Mouse (Mus musculus) CD4-positive helper T cell, adult 2 months (primary cell): ENCODE data around the gene Cpeb2.

ENCODE experiments used
- DNase-seq: peaks from one replicate; pipeline ENCODE4 v3.0.0-alpha.2; 2012; ENCODE audit warnings: low read depth, missing footprints, low spot score

Cpeb2 gene

DNA sequence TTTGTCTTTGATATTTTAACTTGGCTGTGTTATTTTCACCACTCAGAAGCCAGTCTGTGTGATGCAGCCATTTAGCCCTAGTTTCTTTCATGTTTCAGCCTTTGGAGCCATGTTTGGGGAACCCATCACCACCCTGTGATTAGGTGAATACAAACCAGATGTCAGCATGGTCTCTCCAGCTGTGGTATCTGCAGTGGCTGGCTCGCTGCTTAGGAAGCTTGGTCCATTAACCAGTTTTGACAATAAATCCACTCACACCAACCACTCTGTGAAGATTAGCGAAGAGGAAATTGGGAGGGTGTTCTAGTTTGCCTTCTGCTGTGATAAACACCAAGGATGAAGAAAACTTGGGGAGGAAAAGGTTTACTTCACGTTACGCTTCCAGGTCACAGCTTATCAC lies 92.6 kb downstream of the Cpeb2 start:
- no peak for DNase-seq

DNA sequence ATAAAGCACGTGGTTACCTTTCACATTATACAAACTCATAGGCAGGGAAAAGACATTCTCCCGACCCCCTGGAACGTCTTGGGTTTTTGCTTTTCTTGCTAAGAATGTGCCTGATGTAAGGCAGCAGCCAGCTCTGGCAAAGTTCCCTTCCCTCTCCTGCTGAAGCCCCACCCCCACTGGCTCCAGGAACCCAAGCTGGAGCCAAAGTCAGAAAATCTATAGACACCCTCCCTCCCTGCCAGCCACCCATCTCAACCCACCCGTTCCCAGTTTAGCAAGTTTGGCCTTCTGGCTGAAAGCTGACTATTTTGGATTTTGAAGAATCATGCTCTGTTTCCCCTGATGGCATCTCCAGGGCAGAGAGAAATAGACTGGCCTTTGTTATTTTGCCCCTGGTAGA lies 95.6 kb downstream of the Cpeb2 start:
- DNase-seq, result no peak

DNA sequence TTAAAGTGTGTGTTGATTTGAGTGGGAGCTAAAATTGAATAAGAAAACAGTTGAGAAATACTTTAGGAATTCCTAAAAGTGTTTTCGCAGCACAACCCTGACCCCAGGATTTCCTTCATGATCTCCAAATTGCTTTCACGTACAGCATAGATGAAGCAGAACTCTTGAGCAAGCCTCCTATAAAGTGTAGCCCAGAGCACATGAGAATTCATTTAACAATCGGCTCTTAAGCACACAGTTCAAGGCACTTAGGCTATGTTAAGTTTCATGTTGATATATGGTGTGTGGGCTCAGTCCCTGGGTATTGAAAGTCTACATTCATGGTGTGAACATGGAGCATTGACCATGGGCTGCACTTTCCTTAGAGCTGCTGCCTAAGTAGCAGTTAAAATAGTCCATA lies 97.3 kb downstream of the Cpeb2 start:
- no peak for DNase-seq

DNA sequence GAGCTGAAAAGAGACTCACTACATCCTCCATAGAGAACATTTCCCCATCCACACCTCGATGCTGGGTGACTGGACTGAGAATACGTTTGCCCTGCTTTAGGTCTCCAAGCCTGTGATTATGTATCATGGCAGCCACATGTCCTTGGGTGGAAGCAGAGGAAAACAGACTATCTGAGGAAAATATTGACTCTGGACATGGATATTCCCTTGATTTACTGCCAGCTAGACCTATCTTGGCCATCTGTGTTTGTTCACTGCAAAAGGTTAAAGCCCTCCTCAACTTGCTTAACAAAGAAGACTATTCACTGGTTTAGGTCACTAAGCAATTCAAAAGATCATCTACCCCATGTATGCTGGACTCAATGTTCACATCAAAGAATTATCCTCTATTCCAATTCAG lies 101.5 kb downstream of the Cpeb2 start:
- DNase-seq, result no peak

DNA sequence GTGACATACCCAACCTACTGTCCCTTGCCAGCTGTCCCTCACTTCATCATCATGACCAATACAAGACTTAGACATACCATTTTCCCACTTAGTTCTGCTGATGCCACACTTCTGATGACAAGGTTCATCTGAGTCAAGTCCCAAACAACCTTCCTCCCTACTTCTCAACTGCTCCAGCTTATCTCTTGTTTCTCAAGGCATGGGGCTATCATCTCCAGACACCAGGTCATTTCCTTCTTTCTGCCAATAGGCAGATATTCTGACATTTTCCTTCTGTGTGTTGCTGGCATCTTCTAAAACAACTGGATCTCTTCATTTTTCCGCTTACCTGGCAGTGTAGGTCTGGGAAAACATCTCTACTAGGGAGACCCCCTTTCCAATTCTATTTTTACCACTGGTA lies 104.2 kb downstream of the Cpeb2 start:
- no peak for DNase-seq

DNA sequence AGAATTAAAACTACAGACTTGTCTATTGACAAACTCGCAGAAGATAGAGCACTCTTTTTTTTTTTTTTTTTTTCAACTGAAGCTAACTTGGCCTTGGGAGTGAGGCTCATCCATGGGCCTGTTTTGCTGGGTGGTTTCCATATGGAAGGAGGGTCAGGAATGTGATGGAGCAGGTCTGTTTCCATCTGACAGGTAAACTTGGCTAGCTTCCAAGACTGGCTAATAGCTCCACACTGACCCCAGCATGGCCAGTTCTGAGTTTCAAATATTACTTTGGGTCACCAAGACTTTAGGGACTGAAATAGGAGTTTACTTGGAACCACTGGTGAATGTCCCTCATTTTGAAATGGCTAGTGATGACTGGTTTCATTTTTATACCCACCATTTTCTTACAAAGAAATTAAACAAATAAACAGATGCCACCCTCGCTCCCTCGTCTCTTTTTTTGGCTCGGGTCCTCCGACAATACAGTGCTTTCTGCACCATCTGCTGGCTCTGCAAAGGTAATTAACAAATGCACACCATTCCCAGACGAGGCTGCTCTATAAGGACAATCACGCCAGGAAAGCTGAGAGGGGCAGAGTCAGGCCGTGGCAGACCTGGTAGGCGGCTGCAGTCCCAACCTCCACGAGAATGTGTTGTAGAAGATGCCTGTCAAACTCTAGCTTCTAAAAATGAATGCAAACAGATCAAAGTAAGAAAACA lies 106.0 kb downstream of the Cpeb2 start:
- DNase-seq, result no peak
